Mouse (Mus musculus): ENCODE data around the gene Thsd4. TPM values are rescaled to one million over a fixed set of nuclear protein-coding genes. Genes with fewer than 3 reads are reported as not detected.

Gene Thsd4
- polyA plus RNA-seq, 1 experiment from 2014 or later, result 3.4 TPM

- Histone ChIP-seq H3K9me3 (ENCODE audit: low read length) (no peaks in the 10 kb centered on the region), H3K9ac (replicated peaks; ENCODE audit: low read depth) (no peak overlapping the region), H3K27me3 (replicated peaks; ENCODE audit: insufficient read depth, low read length) (no peaks in the 10 kb centered on the region), H3K36me3 (ENCODE audit: insufficient read depth, low read length) (no peaks in the 10 kb centered on the region), H3K27ac (ENCODE audit: low read length) (no peak overlapping the region), H3K4me3 (ENCODE audit: low read depth, low read length) (no peak overlapping the region), H3K4me2 (replicated peaks; ENCODE audit: low read depth, low read length) (peak overlapping the region; percentile 29), H3K4me1 (ENCODE audit: insufficient read depth, low read depth, low read length) (0 out of 2 replicates have a peak, but pooled peaks cover 3% of the 10 kb centered on the region)
- TF ChIP-seq EP300 (IDR thresholded peaks at IDR 0.05), result no peak
- TF ChIP-seq CTCF (IDR thresholded peaks at IDR 0.05), result no peak
- peak; percentile 77 for DNase-seq (ENCODE audit: low spot score)
- peak; percentile 84 for ATAC-seq
- WGBS, result 4% methylated on average over 14 of the region's 14 CpGs
Observed at GRCm38 (mm10) chr9:60477991-60478750, 43.7 kb downstream of the Thsd4 start.

GRCm38 (mm10) chr9:60460010-60460982, 61.5 kb downstream of the Thsd4 start:
- H3K27ac ChIP-seq (ENCODE audit: low read length), result no peak overlapping the region
- H3K4me1 ChIP-seq (ENCODE audit: insufficient read depth, low read depth, low read length), result no peaks in the 10 kb centered on the region
- H3K9me3 ChIP-seq (ENCODE audit: low read length), result no peaks in the 10 kb centered on the region
- H3K27me3 ChIP-seq (replicated peaks; ENCODE audit: insufficient read depth, low read length), result no peaks in the 10 kb centered on the region
- TF ChIP-seq CTCF (IDR thresholded peaks at IDR 0.05) (no peak), EP300 (IDR thresholded peaks at IDR 0.05) (no peak)
- H3K4me3 ChIP-seq (ENCODE audit: low read depth, low read length), result no peak overlapping the region
- ATAC-seq (no peak), DNase-seq (ENCODE audit: low spot score) (no peak)
- H3K36me3 ChIP-seq (ENCODE audit: insufficient read depth, low read length), result no peaks in the 10 kb centered on the region
- H3K9ac ChIP-seq (replicated peaks; ENCODE audit: low read depth), result no peak overlapping the region
- no peak overlapping the region for H3K4me2 ChIP-seq (replicated peaks; ENCODE audit: low read depth, low read length)
- 91% methylated on average over 13 of the region's 13 CpGs for WGBS

GRCm38 (mm10) chr9:60458468-60458962, 63.3 kb downstream of the Thsd4 start:
- WGBS, result 45% methylated on average over 14 of the region's 14 CpGs
- Histone ChIP-seq H3K4me3 (ENCODE audit: low read depth, low read length) (no peak overlapping the region), H3K27me3 (replicated peaks; ENCODE audit: insufficient read depth, low read length) (no peaks in the 10 kb centered on the region), H3K9ac (replicated peaks; ENCODE audit: low read depth) (no peak overlapping the region), H3K9me3 (ENCODE audit: low read length) (no peaks in the 10 kb centered on the region), H3K4me1 (ENCODE audit: insufficient read depth, low read depth, low read length) (no peaks in the 10 kb centered on the region), H3K4me2 (replicated peaks; ENCODE audit: low read depth, low read length) (peak overlapping the region; percentile 36), H3K27ac (ENCODE audit: low read length) (no peak overlapping the region), H3K36me3 (ENCODE audit: insufficient read depth, low read length) (no peaks in the 10 kb centered on the region)
- TF ChIP-seq EP300 (IDR thresholded peaks at IDR 0.05) (no peak), CTCF (IDR thresholded peaks at IDR 0.05) (no peak)
- DNase-seq (ENCODE audit: low spot score) (peak; percentile 11), ATAC-seq (0 out of 2 replicates have a peak, but pooled peaks have one; percentile 28)

DNA sequence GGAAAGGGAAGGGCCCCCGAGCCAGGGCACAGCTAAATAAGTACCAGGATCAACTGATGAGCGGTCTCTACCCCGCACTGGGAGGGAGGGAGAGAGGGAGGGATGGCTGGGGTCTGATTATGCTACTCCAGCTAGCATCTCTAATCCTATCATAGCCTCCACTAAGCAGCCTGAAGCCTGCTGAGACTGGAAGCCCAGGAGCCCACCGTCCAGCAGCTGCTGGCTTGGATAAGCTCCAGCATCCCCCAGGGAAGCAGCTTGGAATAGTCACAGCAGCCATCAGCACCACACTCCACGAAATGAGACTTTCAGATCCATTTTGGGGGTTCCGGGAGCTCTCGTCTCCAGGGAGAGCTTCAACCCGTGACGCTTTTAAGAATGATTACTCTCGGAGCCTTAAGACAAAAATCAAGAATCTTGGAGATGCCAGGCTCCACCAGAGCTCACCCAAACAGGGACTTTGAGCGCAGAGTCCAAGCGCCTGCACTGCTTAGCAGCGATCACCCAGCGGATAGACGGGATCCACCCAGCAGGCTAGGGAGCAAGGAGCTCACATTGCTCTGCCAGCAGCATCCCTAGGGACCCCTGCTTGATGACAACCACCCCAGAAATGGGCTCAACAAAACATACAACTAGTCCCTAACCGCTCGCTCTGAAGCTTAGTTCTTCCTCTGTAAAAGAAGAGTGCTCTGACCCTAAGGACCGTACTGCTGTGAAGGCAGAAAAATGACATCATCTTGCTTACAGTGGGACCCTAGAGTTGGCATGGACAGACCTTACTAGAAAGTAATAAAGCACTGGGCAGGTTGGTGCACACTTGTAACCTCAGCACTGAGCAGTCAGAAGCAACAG, 64.3 kb downstream of the Thsd4 start:
- H3K27ac ChIP-seq (ENCODE audit: low read length), result no peak overlapping the region
- no peak overlapping the region for H3K9ac ChIP-seq (replicated peaks; ENCODE audit: low read depth)

GRCm38 (mm10) chr9:60456651-60457050, 65.2 kb downstream of the Thsd4 start:
- no peak for TF ChIP-seq EP300 (IDR thresholded peaks at IDR 0.05)
- no peak for TF ChIP-seq CTCF (IDR thresholded peaks at IDR 0.05)
- ATAC-seq, result no peak

More for the DNA sequence above, 64.3 kb downstream of the Thsd4 start:
- Histone ChIP-seq H3K36me3 (ENCODE audit: insufficient read depth, low read length) (no peaks in the 10 kb centered on the region), H3K9me3 (ENCODE audit: low read length) (no peaks in the 10 kb centered on the region), H3K4me3 (ENCODE audit: low read depth, low read length) (no peak overlapping the region), H3K4me2 (replicated peaks; ENCODE audit: low read depth, low read length) (peak overlapping the region; percentile 36), H3K27me3 (replicated peaks; ENCODE audit: insufficient read depth, low read length) (no peaks in the 10 kb centered on the region), H3K4me1 (ENCODE audit: insufficient read depth, low read depth, low read length) (no peaks in the 10 kb centered on the region)
- ATAC-seq (peak; percentile 26; the same call in 1 of the 2 replicates), DNase-seq (ENCODE audit: low spot score) (peak; percentile 11)
- WGBS, result 54% methylated on average over 18 of the region's 18 CpGs
- TF ChIP-seq CTCF (IDR thresholded peaks at IDR 0.05) (no peak), EP300 (IDR thresholded peaks at IDR 0.05) (no peak)

More at GRCm38 (mm10) chr9:60456651-60457050, 65.2 kb downstream of the Thsd4 start:
- WGBS, result 58% methylated on average over 5 of the region's 5 CpGs
- Histone ChIP-seq H3K9ac (replicated peaks; ENCODE audit: low read depth) (no peak overlapping the region), H3K4me3 (ENCODE audit: low read depth, low read length) (no peak overlapping the region), H3K4me1 (ENCODE audit: insufficient read depth, low read depth, low read length) (no peaks in the 10 kb centered on the region), H3K27me3 (replicated peaks; ENCODE audit: insufficient read depth, low read length) (no peaks in the 10 kb centered on the region), H3K36me3 (ENCODE audit: insufficient read depth, low read length) (no peaks in the 10 kb centered on the region), H3K9me3 (ENCODE audit: low read length) (no peaks in the 10 kb centered on the region), H3K4me2 (replicated peaks; ENCODE audit: low read depth, low read length) (no peak overlapping the region), H3K27ac (ENCODE audit: low read length) (no peak overlapping the region)
- peak; percentile 7 for DNase-seq (ENCODE audit: low spot score)
